Mouse (Mus musculus) neural tube, embryonic 11.5 days (tissue): ENCODE results near the gene Nudt6. TPM values are rescaled to one million over a fixed set of nuclear protein-coding genes. Genes with fewer than 3 reads are reported as not detected.

Source experiments
- ATAC-seq: fragments of 200-750 bp; cut with Nextera tagmentation; 2 replicates; pipeline ENCODE4 v1.8.0; 2017; ENCODE audit warnings: moderate number of reproducible peaks, mild to moderate bottlenecking, moderate TSS enrichment, moderate library complexity; ENCODE audit not compliant: insufficient read depth, low FRiP score, low TSS enrichment
- DNase-seq: peaks from one replicate; pipeline ENCODE4 v3.0.0-alpha.2; 2015; ENCODE audit warnings: low spot score
- H3K27ac ChIP-seq: fragments of 300-500 bp; sonication (generic); 2 replicates; pipeline ENCODE4 v1.5.1; 2014; ENCODE audit warnings: low read depth, mild to moderate bottlenecking, low read length
- H3K27me3 ChIP-seq: fragments of 300-500 bp; sonication (generic); 2 replicates; pipeline ENCODE4 v1.6.1; 2014; ENCODE audit warnings: mild to moderate bottlenecking, low read length, mixed read lengths; ENCODE audit not compliant: control insufficient read depth, insufficient read depth
- H3K36me3 ChIP-seq: fragments of 300-500 bp; sonication (generic); 2 replicates; pipeline ENCODE4 v1.6.1; 2014; ENCODE audit warnings: mild to moderate bottlenecking, low read length, moderate library complexity, mixed read lengths; ENCODE audit not compliant: control insufficient read depth, insufficient read depth
- H3K4me1 ChIP-seq: fragments of 300-500 bp; sonication (generic); 2 replicates; pipeline ENCODE4 v1.6.1; 2014; ENCODE audit warnings: low read length, mixed read lengths; ENCODE audit not compliant: control insufficient read depth, insufficient read depth
- H3K4me2 ChIP-seq: fragments of 300-500 bp; sonication (generic); 2 replicates; pipeline ENCODE4 v1.6.1; 2014; ENCODE audit warnings: low read depth, mild to moderate bottlenecking, moderate library complexity
- H3K4me3 ChIP-seq: fragments of 300-500 bp; sonication (generic); 2 replicates; pipeline ENCODE4 v1.5.1; 2014; ENCODE audit warnings: low read depth, low read length
- H3K9ac ChIP-seq: fragments of 300-500 bp; sonication (generic); 2 replicates; pipeline ENCODE4 v1.6.1; 2014; ENCODE audit warnings: mild to moderate bottlenecking, low read length
- H3K9me3 ChIP-seq: fragments of 300-500 bp; sonication (generic); 2 replicates; pipeline ENCODE4 v1.6.1; 2016; ENCODE audit warnings: low read length; ENCODE audit not compliant: control insufficient read depth
- WGBS: fragments of 180-500 bp; shearing (Covaris S2); extraction: QIAGEN DNeasy Blood & Tissue Kit; methylation state at CpG from one replicate; pipeline ENCODE4 v1.1.7; 2014; 5-methylcytosine and 5-hydroxymethylcytosine counted together
- polyA plus RNA-seq: library from polyadenylated mRNA; unstranded; fragments of >200 nt; fragmentation: Nextera tagmentation; extraction: Ambion mirVana; gene quantifications from 2 replicates; pipeline ENCODE4 v1.2.1, GENCODE M21; 2014

The Nudt6 gene
- polyA plus RNA-seq, 1 experiment from 2014 or later: 3.8 TPM

- DNase-seq (no peak), ATAC-seq (no peak)
- Histone ChIP-seq H3K4me2 (no peak overlapping the region), H3K4me1 (no peaks in the 10 kb centered on the region), H3K27me3 (no peaks in the 10 kb centered on the region), H3K9ac (no peak overlapping the region), H3K27ac (no peak overlapping the region), H3K9me3 (no peaks in the 10 kb centered on the region), H3K36me3 (no peaks in the 10 kb centered on the region), H3K4me3 (no peak overlapping the region)
- 94% methylated on average over 7 of the region's 7 CpGs for WGBS
These were observed 21.2 kb downstream of the Nudt6 start for GRCm38 (mm10) chr3:37398661-37399395.

GRCm38 (mm10) chr3:37397646-37398045 lies 22.4 kb downstream of the Nudt6 start:
- Histone ChIP-seq H3K27me3 (no peaks in the 10 kb centered on the region), H3K9me3 (no peaks in the 10 kb centered on the region)

GRCm38 (mm10) chr3:37396930-37397608 lies 22.9 kb downstream of the Nudt6 start:
- Histone ChIP-seq H3K36me3 (no peaks in the 10 kb centered on the region), H3K4me2 (no peak overlapping the region), H3K9me3 (no peaks in the 10 kb centered on the region), H3K27ac (no peak overlapping the region), H3K9ac (no peak overlapping the region), H3K27me3 (no peaks in the 10 kb centered on the region), H3K4me1 (no peaks in the 10 kb centered on the region), H3K4me3 (no peak overlapping the region)
- DNase-seq (no peak), ATAC-seq (no peak)
- WGBS: 88% methylated on average over 5 of the region's 5 CpGs

More at GRCm38 (mm10) chr3:37397646-37398045, 22.4 kb downstream of the Nudt6 start:
- no peaks in the 10 kb centered on the region for H3K36me3 ChIP-seq
- no peak overlapping the region for H3K4me3 ChIP-seq
- H3K27ac ChIP-seq: no peak overlapping the region
- WGBS: 84% methylated on average over 3 of the region's 3 CpGs
- no peak overlapping the region for H3K9ac ChIP-seq
- ATAC-seq (no peak), DNase-seq (no peak)
- H3K4me2 ChIP-seq: no peak overlapping the region
- no peaks in the 10 kb centered on the region for H3K4me1 ChIP-seq

- 89% methylated on average over 6 of the region's 6 CpGs for WGBS
- Histone ChIP-seq H3K4me3 (no peak overlapping the region), H3K36me3 (no peaks in the 10 kb centered on the region), H3K27me3 (no peaks in the 10 kb centered on the region), H3K27ac (no peak overlapping the region), H3K9me3 (no peaks in the 10 kb centered on the region; the same call in 1 of the 2 replicates), H3K4me2 (no peak overlapping the region), H3K4me1 (no peaks in the 10 kb centered on the region), H3K9ac (no peak overlapping the region)
- ATAC-seq (no peak), DNase-seq (no peak)
These were observed 32.7 kb downstream of the Nudt6 start for GRCm38 (mm10) chr3:37387310-37387709.

GRCm38 (mm10) chr3:37383096-37383765 lies 36.8 kb downstream of the Nudt6 start:
- no peaks in the 10 kb centered on the region for H3K36me3 ChIP-seq
- H3K4me1 ChIP-seq: no peaks in the 10 kb centered on the region
- ATAC-seq (no peak), DNase-seq (no peak)
- no peaks in the 10 kb centered on the region for H3K9me3 ChIP-seq
- no peak overlapping the region for H3K4me2 ChIP-seq
- H3K27me3 ChIP-seq: no peaks in the 10 kb centered on the region
- 77% methylated on average over 6 of the region's 6 CpGs for WGBS
- H3K27ac ChIP-seq: no peak overlapping the region
- no peak overlapping the region for H3K4me3 ChIP-seq
- H3K9ac ChIP-seq: no peak overlapping the region

GRCm38 (mm10) chr3:37381457-37381856 lies 38.6 kb downstream of the Nudt6 start:
- Histone ChIP-seq H3K36me3 (no peaks in the 10 kb centered on the region), H3K9ac (no peak overlapping the region), H3K4me3 (no peak overlapping the region), H3K9me3 (no peaks in the 10 kb centered on the region), H3K27ac (no peak overlapping the region), H3K4me2 (no peak overlapping the region), H3K4me1 (no peaks in the 10 kb centered on the region), H3K27me3 (no peaks in the 10 kb centered on the region)
- WGBS: 66% methylated on average over 6 of the region's 6 CpGs
- DNase-seq: no peak
- ATAC-seq: no peak

GRCm38 (mm10) chr3:37379930-37380881 lies 39.8 kb downstream of the Nudt6 start:
- Histone ChIP-seq H3K9me3 (no peaks in the 10 kb centered on the region), H3K4me2 (no peak overlapping the region), H3K27ac (no peak overlapping the region), H3K4me3 (no peak overlapping the region), H3K9ac (no peak overlapping the region), H3K4me1 (no peaks in the 10 kb centered on the region), H3K36me3 (no peaks in the 10 kb centered on the region), H3K27me3 (no peaks in the 10 kb centered on the region)
- 77% methylated on average over 18 of the region's 18 CpGs for WGBS
- DNase-seq (no peak), ATAC-seq (no peak)

GRCm38 (mm10) chr3:37379201-37379600 lies 40.8 kb downstream of the Nudt6 start:
- no peaks in the 10 kb centered on the region for H3K36me3 ChIP-seq
- 84% methylated on average over 14 of the region's 14 CpGs for WGBS

More at GRCm38 (mm10) chr3:37379201-37379600, 40.8 kb downstream of the Nudt6 start:
- Histone ChIP-seq H3K4me1 (no peaks in the 10 kb centered on the region), H3K27ac (no peak overlapping the region), H3K9ac (no peak overlapping the region), H3K4me3 (no peak overlapping the region), H3K27me3 (no peaks in the 10 kb centered on the region), H3K9me3 (no peaks in the 10 kb centered on the region), H3K4me2 (no peak overlapping the region)
- no peak for DNase-seq
- ATAC-seq: no peak
